Mouse (Mus musculus): Measurements from ENCODE around the gene Lzic. TPM values are rescaled to one million over a fixed set of nuclear protein-coding genes. Genes with fewer than 3 reads are reported as not detected.

Lzic gene
- polyA plus RNA-seq, 1 experiment from 2014 or later = 43.6 TPM

- DNase-seq (ENCODE audit: low spot score) (no peak), ATAC-seq (replicated peaks; ENCODE audit: low FRiP score) (no peak)
- H3K9me3 ChIP-seq (ENCODE audit: control insufficient read depth, low read length) = no peaks in the 10 kb centered on the region
- WGBS = 92% methylated on average over 14 of the region's 14 CpGs
- H3K9ac ChIP-seq (ENCODE audit: low read depth, low read length) = no peak overlapping the region
- no peak overlapping the region for H3K4me3 ChIP-seq (ENCODE audit: low read depth, low read length)
- H3K4me1 ChIP-seq (replicated peaks; ENCODE audit: control insufficient read depth, insufficient read depth, low read length) = no peaks in the 10 kb centered on the region; the same call in 1 of the 2 replicates
- H3K27ac ChIP-seq (ENCODE audit: low read depth, low read length) = no peak overlapping the region
- H3K36me3 ChIP-seq (ENCODE audit: control insufficient read depth, insufficient read depth, low read length) = peaks cover 19% of the 10 kb centered on the region
- no peak overlapping the region for H3K4me2 ChIP-seq
- no peaks in the 10 kb centered on the region for H3K27me3 ChIP-seq (replicated peaks; ENCODE audit: control insufficient read depth, insufficient read depth, low read length)
Measured at GRCm38 (mm10) chr4:149489415-149490240, 4.6 kb downstream of the Lzic start.

DNA sequence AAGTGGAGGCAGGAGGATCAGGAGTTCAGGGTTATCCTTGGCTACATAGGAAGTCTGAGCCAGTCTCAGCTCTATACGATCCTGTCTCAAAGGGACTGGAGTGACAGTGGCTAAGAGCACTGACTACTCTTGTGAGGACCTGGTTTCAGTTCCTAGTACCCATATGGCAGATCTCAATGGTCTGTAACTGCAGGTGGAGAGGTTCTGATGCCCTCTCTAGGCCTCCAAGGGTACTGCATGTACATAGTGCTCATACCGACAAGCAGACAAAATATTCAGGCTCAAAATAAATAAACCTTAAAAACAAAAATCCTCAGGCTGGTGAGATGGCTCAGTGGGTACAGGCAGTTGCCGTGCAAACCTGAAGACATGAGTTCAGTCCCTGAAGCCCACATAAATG, 6.1 kb downstream of the Lzic start:
- H3K4me1 ChIP-seq (replicated peaks; ENCODE audit: control insufficient read depth, insufficient read depth, low read length) = no peaks in the 10 kb centered on the region; the same call in 1 of the 2 replicates
- no peaks in the 10 kb centered on the region for H3K27me3 ChIP-seq (replicated peaks; ENCODE audit: control insufficient read depth, insufficient read depth, low read length)
- H3K4me2 ChIP-seq = no peak overlapping the region
- no peak overlapping the region for H3K9ac ChIP-seq (ENCODE audit: low read depth, low read length)
- ATAC-seq (replicated peaks; ENCODE audit: low FRiP score) (no peak), DNase-seq (ENCODE audit: low spot score) (no peak)
- H3K4me3 ChIP-seq (ENCODE audit: low read depth, low read length) = no peak overlapping the region
- H3K36me3 ChIP-seq (ENCODE audit: control insufficient read depth, insufficient read depth, low read length) = peaks cover 28% of the 10 kb centered on the region
- H3K27ac ChIP-seq (ENCODE audit: low read depth, low read length) = no peak overlapping the region
- 93% methylated on average over 3 of the region's 3 CpGs for WGBS
- no peaks in the 10 kb centered on the region for H3K9me3 ChIP-seq (ENCODE audit: control insufficient read depth, low read length)

- Histone ChIP-seq H3K4me3 (ENCODE audit: low read depth, low read length) (no peak overlapping the region), H3K4me1 (replicated peaks; ENCODE audit: control insufficient read depth, insufficient read depth, low read length) (no peaks in the 10 kb centered on the region; the same call in 1 of the 2 replicates), H3K4me2 (no peak overlapping the region), H3K9ac (ENCODE audit: low read depth, low read length) (no peak overlapping the region), H3K27ac (ENCODE audit: low read depth, low read length) (no peak overlapping the region), H3K27me3 (replicated peaks; ENCODE audit: control insufficient read depth, insufficient read depth, low read length) (no peaks in the 10 kb centered on the region), H3K9me3 (ENCODE audit: control insufficient read depth, low read length) (no peaks in the 10 kb centered on the region), H3K36me3 (ENCODE audit: control insufficient read depth, insufficient read depth, low read length) (peaks cover 19% of the 10 kb centered on the region)
- DNase-seq (ENCODE audit: low spot score) (no peak), ATAC-seq (replicated peaks; ENCODE audit: low FRiP score) (no peak)
- 87% methylated on average over 2 of the region's 2 CpGs for WGBS
Measured at GRCm38 (mm10) chr4:149496612-149497011, 11.6 kb downstream of the Lzic start.

- Histone ChIP-seq H3K4me2 (no peak overlapping the region), H3K36me3 (ENCODE audit: control insufficient read depth, insufficient read depth, low read length) (peaks cover 19% of the 10 kb centered on the region), H3K27me3 (replicated peaks; ENCODE audit: control insufficient read depth, insufficient read depth, low read length) (no peaks in the 10 kb centered on the region), H3K9me3 (ENCODE audit: control insufficient read depth, low read length) (no peaks in the 10 kb centered on the region), H3K9ac (ENCODE audit: low read depth, low read length) (no peak overlapping the region), H3K4me3 (ENCODE audit: low read depth, low read length) (no peak overlapping the region), H3K4me1 (replicated peaks; ENCODE audit: control insufficient read depth, insufficient read depth, low read length) (no peaks in the 10 kb centered on the region; the same call in 1 of the 2 replicates), H3K27ac (ENCODE audit: low read depth, low read length) (no peak overlapping the region)
- 77% methylated on average over 8 of the region's 8 CpGs for WGBS
- DNase-seq (ENCODE audit: low spot score) (no peak), ATAC-seq (replicated peaks; ENCODE audit: low FRiP score) (no peak)
Measured at GRCm38 (mm10) chr4:149498901-149499300, 13.9 kb downstream of the Lzic start.

DNA sequence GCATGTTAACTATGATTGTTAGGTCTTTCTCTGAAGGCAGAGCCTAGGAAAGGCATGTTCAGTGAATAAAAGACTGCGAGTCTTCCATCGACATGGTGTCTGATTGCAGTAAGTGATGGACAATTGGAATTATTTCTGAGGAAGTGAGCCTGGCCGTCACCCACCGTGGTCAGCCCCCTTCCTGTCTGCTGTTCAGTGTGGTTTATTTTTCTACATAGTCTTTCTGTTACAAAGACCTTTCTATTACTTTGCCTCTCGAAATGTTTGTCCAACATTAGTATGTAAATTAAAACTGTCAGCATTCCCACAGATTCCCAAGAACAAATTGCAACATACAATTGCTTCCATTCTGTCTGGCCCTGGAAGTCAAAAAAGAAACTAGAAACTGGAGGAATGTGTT, 14.8 kb downstream of the Lzic start:
- Histone ChIP-seq H3K27me3 (replicated peaks; ENCODE audit: control insufficient read depth, insufficient read depth, low read length) (no peaks in the 10 kb centered on the region), H3K4me3 (ENCODE audit: low read depth, low read length) (no peak overlapping the region), H3K27ac (ENCODE audit: low read depth, low read length) (no peak overlapping the region), H3K36me3 (ENCODE audit: control insufficient read depth, insufficient read depth, low read length) (peaks cover 18% of the 10 kb centered on the region), H3K4me2 (no peak overlapping the region), H3K9ac (ENCODE audit: low read depth, low read length) (no peak overlapping the region), H3K9me3 (ENCODE audit: control insufficient read depth, low read length) (no peaks in the 10 kb centered on the region), H3K4me1 (replicated peaks; ENCODE audit: control insufficient read depth, insufficient read depth, low read length) (no peaks in the 10 kb centered on the region; the same call in 1 of the 2 replicates)
- WGBS = 71% methylated on average over 5 of the region's 5 CpGs
- ATAC-seq (replicated peaks; ENCODE audit: low FRiP score) (no peak), DNase-seq (ENCODE audit: low spot score) (no peak)

DNA sequence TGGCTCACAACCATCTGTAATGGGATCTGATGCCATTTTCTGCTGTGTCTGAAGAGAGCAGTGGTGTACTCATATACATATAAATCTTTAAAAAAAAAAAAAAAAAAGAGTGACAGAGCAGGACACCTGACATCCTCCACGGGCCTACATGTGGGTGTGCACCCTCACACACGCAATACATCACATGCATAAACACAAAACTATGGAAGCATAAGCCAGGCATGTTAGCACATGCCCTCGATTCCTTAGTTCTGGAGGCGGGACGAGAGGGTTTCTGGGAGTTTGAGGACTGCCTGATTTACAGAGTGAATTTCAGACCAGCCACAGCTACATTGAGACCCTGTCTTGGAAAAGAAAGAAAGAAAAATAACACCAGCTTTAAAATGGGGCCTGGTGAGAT, 19.3 kb downstream of the Lzic start:
- H3K4me2 ChIP-seq = no peak overlapping the region
- no peak overlapping the region for H3K27ac ChIP-seq (ENCODE audit: low read depth, low read length)
- H3K4me3 ChIP-seq (ENCODE audit: low read depth, low read length) = no peak overlapping the region
- no peaks in the 10 kb centered on the region for H3K27me3 ChIP-seq (replicated peaks; ENCODE audit: control insufficient read depth, insufficient read depth, low read length)
- H3K36me3 ChIP-seq (ENCODE audit: control insufficient read depth, insufficient read depth, low read length) = no peaks in the 10 kb centered on the region
- no peak for DNase-seq (ENCODE audit: low spot score)
- H3K4me1 ChIP-seq (replicated peaks; ENCODE audit: control insufficient read depth, insufficient read depth, low read length) = no peaks in the 10 kb centered on the region
- no peak for ATAC-seq (replicated peaks; ENCODE audit: low FRiP score)
- WGBS = 82% methylated on average over 5 of the region's 5 CpGs
- H3K9me3 ChIP-seq (ENCODE audit: control insufficient read depth, low read length) = no peaks in the 10 kb centered on the region
- H3K9ac ChIP-seq (ENCODE audit: low read depth, low read length) = no peak overlapping the region

- H3K27ac ChIP-seq (ENCODE audit: low read depth, low read length) = no peak overlapping the region
- H3K4me3 ChIP-seq (ENCODE audit: low read depth, low read length) = no peak overlapping the region
- DNase-seq (ENCODE audit: low spot score) (no peak), ATAC-seq (replicated peaks; ENCODE audit: low FRiP score) (no peak)
- no peak overlapping the region for H3K4me2 ChIP-seq
- WGBS = 23% methylated on average over 3 of the region's 3 CpGs
- H3K9me3 ChIP-seq (ENCODE audit: control insufficient read depth, low read length) = no peaks in the 10 kb centered on the region
- no peak overlapping the region for H3K9ac ChIP-seq (ENCODE audit: low read depth, low read length)
- no peaks in the 10 kb centered on the region for H3K27me3 ChIP-seq (replicated peaks; ENCODE audit: control insufficient read depth, insufficient read depth, low read length)
- H3K4me1 ChIP-seq (replicated peaks; ENCODE audit: control insufficient read depth, insufficient read depth, low read length) = no peaks in the 10 kb centered on the region
- no peaks in the 10 kb centered on the region for H3K36me3 ChIP-seq (ENCODE audit: control insufficient read depth, insufficient read depth, low read length)
Measured at GRCm38 (mm10) chr4:149504858-149505257, 19.8 kb downstream of the Lzic start.

DNA sequence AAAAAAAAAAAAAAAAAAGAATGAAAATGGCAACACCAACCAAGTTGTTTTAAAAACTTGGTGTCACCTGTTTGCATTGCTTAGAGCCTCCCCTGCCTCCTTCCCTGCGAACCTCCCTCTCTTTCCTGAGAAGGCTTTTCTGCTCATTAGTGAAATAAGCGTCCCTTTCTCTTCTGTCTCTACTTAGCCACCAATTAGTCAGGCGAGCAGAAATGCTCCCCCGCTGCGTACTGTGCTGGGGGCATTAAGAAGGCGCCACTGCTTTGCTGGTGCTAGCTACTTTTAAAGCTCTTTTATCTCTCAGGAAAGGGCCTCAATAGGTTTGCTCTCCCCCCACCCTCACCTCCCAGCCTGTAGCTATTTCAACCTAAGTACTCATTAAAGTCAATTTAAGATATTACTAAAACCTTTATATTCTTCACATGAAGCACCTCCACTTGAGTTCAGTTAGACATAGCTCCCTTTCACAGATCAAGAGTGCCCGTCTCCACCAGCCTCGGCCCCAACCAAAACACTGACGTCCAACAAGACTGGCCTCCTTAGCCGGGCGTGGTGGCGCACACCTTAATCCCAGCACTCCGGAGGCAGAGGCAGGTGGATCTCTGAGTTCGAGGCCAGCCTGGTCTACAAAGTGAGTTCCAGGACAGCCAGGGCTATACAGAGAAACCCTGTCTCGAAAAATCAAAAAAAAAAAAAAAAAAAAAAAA, 20.4 kb downstream of the Lzic start:
- no peak overlapping the region for H3K27ac ChIP-seq (ENCODE audit: low read depth, low read length)
- no peak overlapping the region for H3K4me2 ChIP-seq
- ATAC-seq (replicated peaks; ENCODE audit: low FRiP score) (no peak), DNase-seq (ENCODE audit: low spot score) (no peak)
- WGBS = 76% methylated on average over 14 of the region's 15 CpGs
- no peaks in the 10 kb centered on the region for H3K36me3 ChIP-seq (ENCODE audit: control insufficient read depth, insufficient read depth, low read length)
- no peak overlapping the region for H3K4me3 ChIP-seq (ENCODE audit: low read depth, low read length)
- H3K27me3 ChIP-seq (replicated peaks; ENCODE audit: control insufficient read depth, insufficient read depth, low read length) = no peaks in the 10 kb centered on the region
- H3K9me3 ChIP-seq (ENCODE audit: control insufficient read depth, low read length) = no peaks in the 10 kb centered on the region
- no peaks in the 10 kb centered on the region for H3K4me1 ChIP-seq (replicated peaks; ENCODE audit: control insufficient read depth, insufficient read depth, low read length)
- H3K9ac ChIP-seq (ENCODE audit: low read depth, low read length) = no peak overlapping the region

All from liver, embryonic 11.5 days (tissue).